Mouse (Mus musculus) liver, embryonic 12.5 days (tissue): ENCODE measurements around the gene Spryd4. TPM values are rescaled to one million over a fixed set of nuclear protein-coding genes. Genes with fewer than 3 reads are reported as not detected.
A peak's percentile ranks its signal among the peaks of the same experiment; 100 is the strongest.

Source experiments
- ATAC-seq: fragments of 200-750 bp; cut with Nextera tagmentation; 2 replicates; pipeline ENCODE4 v1.8.0; 2017; ENCODE audit warnings: moderate number of reproducible peaks, mild to moderate bottlenecking, moderate library complexity
- H3K27ac ChIP-seq: fragments of 300-500 bp; sonication (generic); 2 replicates; pipeline ENCODE4 v1.5.1; 2016; ENCODE audit warnings: mild to moderate bottlenecking
- H3K27me3 ChIP-seq: fragments of 300-500 bp; sonication (generic); replicated peaks from 2 replicates; pipeline ENCODE4 v1.6.1; 2016; ENCODE audit warnings: mild to moderate bottlenecking, moderate library complexity
- H3K36me3 ChIP-seq: fragments of 300-500 bp; sonication (generic); 2 replicates; pipeline ENCODE4 v1.6.1; 2016; ENCODE audit warnings: mild to moderate bottlenecking, moderate library complexity
- H3K4me1 ChIP-seq: fragments of 300-500 bp; sonication (generic); 2 replicates; pipeline ENCODE4 v1.6.1; 2016
- H3K4me2 ChIP-seq: fragments of 300-500 bp; sonication (generic); 2 replicates; pipeline ENCODE4 v1.6.1; 2016; ENCODE audit warnings: mild to moderate bottlenecking, moderate library complexity
- H3K4me3 ChIP-seq: fragments of 300-500 bp; sonication (generic); 2 replicates; pipeline ENCODE4 v1.5.1; 2016; ENCODE audit warnings: mild to moderate bottlenecking, moderate library complexity
- H3K9ac ChIP-seq: fragments of 300-500 bp; sonication (generic); 2 replicates; pipeline ENCODE4 v1.6.1; 2016; ENCODE audit warnings: mild to moderate bottlenecking, moderate library complexity
- H3K9me3 ChIP-seq: fragments of 300-500 bp; sonication (generic); replicated peaks from 2 replicates; pipeline ENCODE4 v1.6.1; 2016; ENCODE audit warnings: mild to moderate bottlenecking, moderate library complexity
- WGBS: fragments of 180-500 bp; shearing (Covaris S2); methylation state at CpG from one replicate; pipeline ENCODE4 v1.1.7; 2016; ENCODE audit not compliant: insufficient replicate concordance; 5-methylcytosine and 5-hydroxymethylcytosine counted together
- polyA plus RNA-seq: library from polyadenylated mRNA; unstranded; fragments of >200 nt; fragmentation: Nextera tagmentation; extraction: Ambion mirVana; gene quantifications from 2 replicates; pipeline ENCODE4 v1.2.1, GENCODE M21; 2016

The Spryd4 gene
- polyA plus RNA-seq, 1 experiment from 2014 or later, result 25.1 TPM

GRCm38 (mm10) chr10:128239140-128239539, 27.5 kb upstream of the Spryd4 start:
- Histone ChIP-seq H3K27ac (peak overlapping the region; percentile 22; the same call in 1 of the 2 replicates), H3K4me1 (peaks cover 44% of the 10 kb centered on the region), H3K27me3 (no peaks in the 10 kb centered on the region), H3K4me2 (no peak overlapping the region), H3K9me3 (no peaks in the 10 kb centered on the region), H3K9ac (no peak overlapping the region), H3K4me3 (no peak overlapping the region), H3K36me3 (peaks cover 71% of the 10 kb centered on the region)
- 69% methylated on average over 4 of the region's 4 CpGs for WGBS
- ATAC-seq, result no peak

DNA sequence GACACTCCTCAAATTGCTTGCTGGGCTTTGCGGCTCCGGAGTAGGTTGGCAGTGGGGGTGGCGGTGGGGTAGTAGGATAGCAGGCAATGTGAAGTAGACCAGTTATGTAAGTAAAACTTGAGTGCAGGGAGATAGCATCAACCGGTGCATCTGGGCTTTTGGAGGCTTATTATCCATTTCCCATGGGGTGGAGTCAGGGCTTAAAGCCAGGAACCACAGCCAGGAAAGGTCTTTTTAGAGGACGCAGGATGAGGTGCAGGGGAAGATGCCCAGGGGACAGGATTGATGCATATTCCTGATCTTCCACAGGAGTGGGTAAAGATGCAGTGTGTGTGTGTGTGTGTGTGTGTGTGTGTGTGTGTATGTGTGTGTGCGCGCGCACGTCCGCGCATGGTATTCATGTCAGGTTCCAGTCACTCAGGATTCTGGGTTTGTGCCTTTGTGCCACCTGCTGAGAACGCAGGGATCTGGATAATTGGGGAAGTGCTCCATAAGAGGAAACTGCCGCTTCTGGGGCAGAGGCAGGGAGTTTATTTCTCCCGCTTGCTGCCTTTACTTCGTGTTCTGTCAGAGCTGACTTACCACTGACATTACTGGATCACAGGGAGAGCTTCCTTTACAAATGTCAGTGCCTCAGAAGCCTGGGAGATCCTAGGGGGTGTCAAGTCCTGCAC, 26.3 kb upstream of the Spryd4 start:
- Histone ChIP-seq H3K27me3 (no peaks in the 10 kb centered on the region), H3K4me2 (no peak overlapping the region), H3K4me3 (no peak overlapping the region), H3K36me3 (peaks cover 64% of the 10 kb centered on the region), H3K9ac (no peak overlapping the region), H3K4me1 (peaks cover 54% of the 10 kb centered on the region), H3K9me3 (no peaks in the 10 kb centered on the region), H3K27ac (0 out of 2 replicates have a peak overlapping the region, but pooled peaks have one; percentile 17)
- ATAC-seq, result no peak
- WGBS, result 72% methylated on average over 15 of the region's 15 CpGs

DNA sequence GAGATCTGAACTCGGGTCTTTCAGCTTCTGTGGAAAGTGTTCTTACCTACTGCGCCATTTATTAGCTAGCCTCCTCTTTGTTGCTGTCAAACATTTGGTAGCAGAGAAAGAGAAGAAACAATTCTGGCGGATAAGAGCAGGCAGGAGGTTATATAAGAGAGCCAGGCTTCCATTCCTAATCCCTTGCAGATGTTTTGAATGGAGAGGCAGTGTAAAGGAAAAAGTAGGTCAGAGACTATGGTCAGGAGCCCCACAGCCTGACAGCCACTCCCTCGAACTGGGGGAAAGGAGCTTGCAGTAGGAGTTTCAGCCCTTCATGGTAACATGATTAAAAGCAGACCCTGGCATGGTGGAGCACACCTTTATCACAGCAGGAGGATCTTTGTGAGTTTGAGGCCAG, 24.7 kb upstream of the Spryd4 start:
- H3K4me3 ChIP-seq, result no peak overlapping the region
- no peaks in the 10 kb centered on the region for H3K27me3 ChIP-seq
- no peaks in the 10 kb centered on the region for H3K9me3 ChIP-seq
- no peak overlapping the region for H3K27ac ChIP-seq
- H3K36me3 ChIP-seq, result peaks cover 48% of the 10 kb centered on the region
- H3K4me2 ChIP-seq, result no peak overlapping the region
- no peak for ATAC-seq
- 62% methylated on average over 4 of the region's 4 CpGs for WGBS
- H3K9ac ChIP-seq, result no peak overlapping the region
- peaks cover 58% of the 10 kb centered on the region for H3K4me1 ChIP-seq

GRCm38 (mm10) chr10:128232420-128232985, 20.9 kb upstream of the Spryd4 start:
- H3K27ac ChIP-seq, result peak overlapping the region; percentile 95
- H3K9ac ChIP-seq, result peak overlapping the region; percentile 91
- H3K4me3 ChIP-seq, result peak overlapping the region; percentile 80
- H3K4me2 ChIP-seq, result peak overlapping the region; percentile 83
- peaks cover 41% of the 10 kb centered on the region for H3K4me1 ChIP-seq
- under 1% methylated on average over 14 of the region's 14 CpGs for WGBS
- peak; percentile 53 for ATAC-seq
- H3K36me3 ChIP-seq, result peaks cover 18% of the 10 kb centered on the region
- H3K27me3 ChIP-seq, result no peaks in the 10 kb centered on the region
- no peaks in the 10 kb centered on the region for H3K9me3 ChIP-seq

GRCm38 (mm10) chr10:128231697-128232419, 20.3 kb upstream of the Spryd4 start, which contains the start of gene Timeless:
Gene Timeless (plus strand): TSS chr10:128232065.
- Histone ChIP-seq H3K27ac (peak within 1 kb of the TSS; percentile 95), H3K9me3 (no peaks in the 10 kb centered on the region), H3K4me1 (peaks cover 39% of the 10 kb centered on the region), H3K27me3 (no peaks in the 10 kb centered on the region), H3K4me2 (peak within 1 kb of the TSS; percentile 83), H3K36me3 (peaks cover 18% of the 10 kb centered on the region), H3K9ac (peak within 1 kb of the TSS; percentile 91), H3K4me3 (peak within 1 kb of the TSS; percentile 80)
- peak; percentile 91 for ATAC-seq
- under 1% methylated on average over 58 of the region's 58 CpGs for WGBS

DNA sequence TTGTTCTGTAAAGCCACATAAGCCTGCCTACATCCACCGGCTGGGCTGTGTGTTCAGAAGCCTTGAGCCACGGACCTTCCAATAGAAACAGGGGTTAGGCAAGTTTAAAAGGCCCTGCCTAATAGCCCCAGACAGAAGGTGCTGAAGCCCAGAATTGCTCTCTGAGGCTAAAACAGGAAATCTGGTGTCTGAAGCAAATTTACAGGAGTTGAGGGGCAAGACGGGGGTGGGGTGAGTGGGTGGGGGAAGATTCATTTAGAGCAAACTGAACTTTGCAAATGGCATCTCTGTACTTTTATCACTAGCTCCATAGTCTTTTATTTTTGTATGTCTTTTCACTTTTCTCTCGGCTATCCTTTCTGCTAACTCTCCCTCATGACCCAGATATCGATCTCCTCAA, 19.5 kb upstream of the Spryd4 start:
- no peak for ATAC-seq
- Histone ChIP-seq H3K9me3 (no peaks in the 10 kb centered on the region), H3K27ac (peak overlapping the region; percentile 95), H3K4me2 (peak overlapping the region; percentile 83), H3K27me3 (no peaks in the 10 kb centered on the region), H3K36me3 (peaks cover 18% of the 10 kb centered on the region), H3K4me1 (peaks cover 35% of the 10 kb centered on the region), H3K4me3 (peak overlapping the region; percentile 80), H3K9ac (peak overlapping the region; percentile 91)
- WGBS, result 16% methylated on average over 5 of the region's 5 CpGs

GRCm38 (mm10) chr10:128230582-128230981, 19.0 kb upstream of the Spryd4 start:
- ATAC-seq, result no peak
- Histone ChIP-seq H3K9me3 (no peaks in the 10 kb centered on the region), H3K4me3 (peak overlapping the region; percentile 80), H3K9ac (peak overlapping the region; percentile 91), H3K27ac (peak overlapping the region; percentile 95), H3K27me3 (no peaks in the 10 kb centered on the region), H3K4me2 (peak overlapping the region; percentile 83), H3K36me3 (peaks cover 18% of the 10 kb centered on the region), H3K4me1 (peaks cover 34% of the 10 kb centered on the region)
- 74% methylated on average over 12 of the region's 12 CpGs for WGBS

DNA sequence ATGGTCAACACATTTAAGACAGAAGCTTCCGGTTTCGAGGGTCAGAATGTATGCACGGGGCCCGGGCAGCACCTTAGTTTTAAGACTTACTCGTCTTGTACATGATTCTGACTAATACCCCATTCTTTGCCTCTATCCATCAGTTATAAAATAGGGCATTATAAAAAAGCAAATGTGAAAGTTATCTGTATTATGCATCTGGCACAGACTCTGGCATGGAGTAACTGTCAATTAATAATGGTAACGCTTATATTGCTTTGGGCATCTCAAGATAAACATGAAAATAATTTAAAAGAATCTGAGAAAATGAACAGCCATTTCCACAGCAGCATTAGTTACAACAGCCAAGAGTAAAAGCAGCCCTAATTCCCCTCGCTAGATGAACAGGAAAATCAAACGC, 16.4 kb upstream of the Spryd4 start:
- Histone ChIP-seq H3K4me3 (no peak overlapping the region), H3K9me3 (no peaks in the 10 kb centered on the region), H3K9ac (no peak overlapping the region), H3K36me3 (no peaks in the 10 kb centered on the region), H3K27ac (no peak overlapping the region), H3K27me3 (no peaks in the 10 kb centered on the region), H3K4me1 (peaks cover 18% of the 10 kb centered on the region), H3K4me2 (no peak overlapping the region)
- ATAC-seq, result no peak
- 79% methylated on average over 8 of the region's 8 CpGs for WGBS

DNA sequence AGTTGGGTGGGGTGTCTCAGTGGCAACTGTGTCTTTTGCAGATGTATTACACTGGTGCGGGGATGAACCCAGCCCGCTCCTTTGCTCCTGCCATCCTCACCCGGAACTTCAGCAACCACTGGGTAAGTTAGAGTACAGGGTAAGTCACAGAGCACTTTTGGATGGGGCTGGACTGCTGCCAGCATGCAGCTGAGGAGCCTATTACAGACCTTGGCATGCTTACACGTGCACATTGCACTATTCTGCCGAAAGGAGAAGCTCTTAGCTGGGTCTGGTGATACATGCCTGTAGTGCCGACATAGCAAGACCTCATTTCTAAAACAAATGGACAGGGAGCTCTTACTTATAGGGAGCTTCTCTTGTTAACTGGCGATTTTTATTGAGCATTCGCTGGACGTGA, 16.0 kb upstream of the Spryd4 start:
- Histone ChIP-seq H3K36me3 (no peaks in the 10 kb centered on the region), H3K9me3 (no peaks in the 10 kb centered on the region), H3K4me1 (peaks cover 15% of the 10 kb centered on the region), H3K4me3 (no peak overlapping the region), H3K4me2 (no peak overlapping the region), H3K27ac (no peak overlapping the region), H3K27me3 (no peaks in the 10 kb centered on the region), H3K9ac (no peak overlapping the region)
- 78% methylated on average over 9 of the region's 9 CpGs for WGBS
- no peak for ATAC-seq

- peaks cover 15% of the 10 kb centered on the region for H3K4me1 ChIP-seq
- H3K27me3 ChIP-seq, result no peaks in the 10 kb centered on the region
- H3K4me3 ChIP-seq, result no peak within 1 kb of the TSS
- no peaks in the 10 kb centered on the region for H3K9me3 ChIP-seq
- no peak within 1 kb of the TSS for H3K27ac ChIP-seq
- WGBS, result 51% methylated on average over 4 of the region's 4 CpGs
- H3K4me2 ChIP-seq, result no peak within 1 kb of the TSS
- no peaks in the 10 kb centered on the region for H3K36me3 ChIP-seq
- H3K9ac ChIP-seq, result peak within 1 kb of the TSS; percentile 13; the same call in 1 of the 2 replicates
- ATAC-seq, result no peak
Observed at GRCm38 (mm10) chr10:128225538-128225937, 13.9 kb upstream of the Spryd4 start, which contains the start of gene Mip. Gene Mip (plus strand): TSS chr10:128225838.

GRCm38 (mm10) chr10:128225064-128225463, 13.5 kb upstream of the Spryd4 start:
- no peaks in the 10 kb centered on the region for H3K27me3 ChIP-seq
- WGBS, result 63% methylated on average over 5 of the region's 5 CpGs
- H3K4me3 ChIP-seq, result no peak overlapping the region
- no peak for ATAC-seq
- no peak overlapping the region for H3K4me2 ChIP-seq
- no peak overlapping the region for H3K9ac ChIP-seq
- H3K27ac ChIP-seq, result no peak overlapping the region
- H3K4me1 ChIP-seq, result peaks cover 15% of the 10 kb centered on the region
- no peaks in the 10 kb centered on the region for H3K9me3 ChIP-seq
- H3K36me3 ChIP-seq, result no peaks in the 10 kb centered on the region
